21 mouse cellular contexts compared by ENCODE assay signal in the genomic region with DNA sequence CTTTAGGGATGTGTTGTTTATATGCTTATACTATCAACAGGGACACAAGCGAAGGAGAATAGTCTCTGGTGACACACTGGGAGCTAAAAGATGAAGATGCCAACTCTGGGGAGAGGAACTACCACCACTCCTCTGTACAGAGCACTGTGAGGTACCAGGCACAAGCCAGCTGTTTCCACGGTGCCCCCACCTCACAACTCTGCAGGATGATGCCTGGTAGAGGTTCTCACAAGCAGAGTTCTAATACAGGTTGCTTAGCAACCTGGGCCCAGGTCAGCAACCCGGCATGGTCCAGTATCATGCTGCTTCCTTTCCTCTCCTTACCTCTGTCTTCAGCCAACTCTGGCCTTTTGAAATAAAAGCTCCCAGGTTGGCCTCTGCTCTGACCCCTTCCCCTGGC.
"Had no signal": no experiment of that assay in that cellular context is flagged by ENCODE, and none has a peak within 500 bp of the region (broad histone marks: within the 10 kb centered on the region; RNA-seq: fewer than 3 reads in every experiment).

No protein-coding gene starts in this region.

- H3K9ac ChIP-seq: limb, embryonic 13.5 days; liver, embryonic 12.5 days; liver, embryonic 15.5 days; lung, embryonic 15.5 days; midbrain, embryonic 13.5 days had no signal

- H3K9me3 ChIP-seq: limb, embryonic 10.5 days; limb, embryonic 13.5 days; liver, embryonic 12.5 days; liver, embryonic 15.5 days; lung, embryonic 15.5 days; megakaryocyte, embryonic 14.5 days; midbrain, embryonic 10.5 days; midbrain, embryonic 13.5 days had no signal

- H3K4me3 ChIP-seq: layer of hippocampus, adult 2 months; limb, embryonic 10.5 days; limb, embryonic 13.5 days; liver, embryonic 12.5 days; liver, embryonic 15.5 days; lung, embryonic 15.5 days; megakaryocyte, embryonic 14.5 days; midbrain, embryonic 10.5 days; midbrain, embryonic 13.5 days had no signal

- ATAC-seq: liver, embryonic 12.5 days; midbrain, embryonic 13.5 days had no signal

- H3K27me3 ChIP-seq: limb, embryonic 13.5 days; liver, embryonic 12.5 days; liver, embryonic 15.5 days; lung, embryonic 15.5 days; megakaryocyte, embryonic 14.5 days; midbrain, embryonic 13.5 days had no signal

- H3K4me2 ChIP-seq: limb, embryonic 13.5 days; liver, embryonic 12.5 days; liver, embryonic 15.5 days; lung, embryonic 15.5 days; midbrain, embryonic 13.5 days had no signal

- H3K4me1 ChIP-seq: lung, embryonic 15.5 days had no signal

- DNase-seq: kidney, adult 9 months; kidney, postnatal 14 days; layer of hippocampus, adult 9-11 months; liver; lung, adult 18-20 months; lung, postnatal 10 days; lung, postnatal 36 days; retina, postnatal 1 day; right cerebral cortex, postnatal 25 days; spleen, adult 18-20 months; thymus, adult 18-20 months; thymus, postnatal 36 days had no signal

- H3K27ac ChIP-seq: layer of hippocampus, adult 2 months; limb, embryonic 10.5 days; limb, embryonic 13.5 days; liver, embryonic 12.5 days; liver, embryonic 15.5 days; lung, embryonic 15.5 days; midbrain, embryonic 10.5 days; midbrain, embryonic 13.5 days had no signal

- H3K36me3 ChIP-seq: limb, embryonic 10.5 days; limb, embryonic 13.5 days; lung, embryonic 15.5 days; midbrain, embryonic 10.5 days had no signal
